Mouse (Mus musculus): ENCODE data around the gene Camta1. TPM values are rescaled to one million over a fixed set of nuclear protein-coding genes. Genes with fewer than 3 reads are reported as not detected.
A peak's percentile ranks its signal among the peaks of the same experiment; 100 is the strongest.

Camta1 gene
- polyA plus RNA-seq, 1 experiment = 155 TPM

GRCm38 (mm10) chr4:151804208-151804607, 57.5 kb downstream of the Camta1 start:
- WGBS = 94% methylated on average over 2 of the region's 2 CpGs
- TF ChIP-seq POLR2A (IDR thresholded peaks at IDR 0.05; ENCODE audit: borderline replicate concordance, insufficient read depth, low read length) (no peak), CTCF (IDR thresholded peaks at IDR 0.05; ENCODE audit: borderline replicate concordance, insufficient read depth, low read depth, low read length) (no peak)
- Histone ChIP-seq H3K27me3 (ENCODE audit: control insufficient read depth, insufficient read depth, low read length) (no peaks in the 10 kb centered on the region), H3K27ac (ENCODE audit: insufficient read depth, low read length) (no peak overlapping the region), H3K4me1 (ENCODE audit: control insufficient read depth, insufficient read depth, low read length) (no peaks in the 10 kb centered on the region; the same call in 1 of the 2 replicates), H3K4me3 (replicated peaks; ENCODE audit: insufficient read depth, low read depth, low read length) (no peak overlapping the region)
- DNase-seq = no peak

- no peaks in the 10 kb centered on the region for H3K27me3 ChIP-seq (ENCODE audit: control insufficient read depth, insufficient read depth, low read length)
- H3K4me3 ChIP-seq (replicated peaks; ENCODE audit: insufficient read depth, low read depth, low read length) = no peak overlapping the region
- H3K4me1 ChIP-seq (ENCODE audit: control insufficient read depth, insufficient read depth, low read length) = no peaks in the 10 kb centered on the region
- H3K27ac ChIP-seq (ENCODE audit: insufficient read depth, low read length) = no peak overlapping the region
- TF ChIP-seq POLR2A (IDR thresholded peaks at IDR 0.05; ENCODE audit: borderline replicate concordance, insufficient read depth, low read length) (no peak), CTCF (IDR thresholded peaks at IDR 0.05; ENCODE audit: borderline replicate concordance, insufficient read depth, low read depth, low read length) (no peak)
- DNase-seq = no peak
- 87% methylated on average over 2 of the region's 2 CpGs for WGBS
These were observed 63.0 kb downstream of the Camta1 start for GRCm38 (mm10) chr4:151798630-151799029.

GRCm38 (mm10) chr4:151793694-151794093, 68.0 kb downstream of the Camta1 start:
- DNase-seq = no peak
- peaks cover 5% of the 10 kb centered on the region; the same call in 1 of the 2 replicates for H3K4me1 ChIP-seq (ENCODE audit: control insufficient read depth, insufficient read depth, low read length)
- H3K27ac ChIP-seq (ENCODE audit: insufficient read depth, low read length) = no peak overlapping the region
- H3K4me3 ChIP-seq (replicated peaks; ENCODE audit: insufficient read depth, low read depth, low read length) = no peak overlapping the region
- H3K27me3 ChIP-seq (ENCODE audit: control insufficient read depth, insufficient read depth, low read length) = no peaks in the 10 kb centered on the region
- TF ChIP-seq CTCF (IDR thresholded peaks at IDR 0.05; ENCODE audit: borderline replicate concordance, insufficient read depth, low read depth, low read length) = no peak
- no peak for TF ChIP-seq POLR2A (IDR thresholded peaks at IDR 0.05; ENCODE audit: borderline replicate concordance, insufficient read depth, low read length)
- 82% methylated on average over 5 of the region's 5 CpGs for WGBS

- no peak for DNase-seq
- WGBS = 74% methylated on average over 16 of the region's 16 CpGs
- H3K27ac ChIP-seq (ENCODE audit: insufficient read depth, low read length) = no peak overlapping the region
- H3K4me3 ChIP-seq (replicated peaks; ENCODE audit: insufficient read depth, low read depth, low read length) = no peak overlapping the region
- no peaks in the 10 kb centered on the region for H3K27me3 ChIP-seq (ENCODE audit: control insufficient read depth, insufficient read depth, low read length)
- H3K4me1 ChIP-seq (ENCODE audit: control insufficient read depth, insufficient read depth, low read length) = no peaks in the 10 kb centered on the region
- no peak for TF ChIP-seq CTCF (IDR thresholded peaks at IDR 0.05; ENCODE audit: borderline replicate concordance, insufficient read depth, low read depth, low read length)
- no peak for TF ChIP-seq POLR2A (IDR thresholded peaks at IDR 0.05; ENCODE audit: borderline replicate concordance, insufficient read depth, low read length)
These were observed 74.5 kb downstream of the Camta1 start for GRCm38 (mm10) chr4:151786946-151787705.

GRCm38 (mm10) chr4:151780511-151780910, 81.2 kb downstream of the Camta1 start:
- 88% methylated on average over 6 of the region's 6 CpGs for whole genome bisulfite sequencing
- Histone ChIP-seq H3K4me1 (ENCODE audit: control insufficient read depth, insufficient read depth, low read length) (peaks cover 9% of the 10 kb centered on the region; the same call in 1 of the 2 replicates), H3K27ac (ENCODE audit: insufficient read depth, low read length) (no peak overlapping the region), H3K4me3 (replicated peaks; ENCODE audit: insufficient read depth, low read depth, low read length) (no peak overlapping the region), H3K27me3 (ENCODE audit: control insufficient read depth, insufficient read depth, low read length) (no peaks in the 10 kb centered on the region)
- TF ChIP-seq POLR2A (IDR thresholded peaks at IDR 0.05; ENCODE audit: borderline replicate concordance, insufficient read depth, low read length) = no peak
- no peak for TF ChIP-seq CTCF (IDR thresholded peaks at IDR 0.05; ENCODE audit: borderline replicate concordance, insufficient read depth, low read depth, low read length)
- DNase-seq = no peak

GRCm38 (mm10) chr4:151779962-151780459, 81.7 kb downstream of the Camta1 start:
- WGBS = 88% methylated on average over 12 of the region's 12 CpGs
- peaks cover 9% of the 10 kb centered on the region; the same call in 1 of the 2 replicates for H3K4me1 ChIP-seq (ENCODE audit: control insufficient read depth, insufficient read depth, low read length)
- TF ChIP-seq CTCF (IDR thresholded peaks at IDR 0.05; ENCODE audit: borderline replicate concordance, insufficient read depth, low read depth, low read length) (no peak), POLR2A (IDR thresholded peaks at IDR 0.05; ENCODE audit: borderline replicate concordance, insufficient read depth, low read length) (no peak)
- H3K4me3 ChIP-seq (replicated peaks; ENCODE audit: insufficient read depth, low read depth, low read length) = no peak overlapping the region
- no peak for DNase-seq
- no peaks in the 10 kb centered on the region for H3K27me3 ChIP-seq (ENCODE audit: control insufficient read depth, insufficient read depth, low read length)
- H3K27ac ChIP-seq (ENCODE audit: insufficient read depth, low read length) = no peak overlapping the region

- peak; percentile 34; the same call in 1 of the 2 replicates for TF ChIP-seq CTCF (IDR thresholded peaks at IDR 0.05; ENCODE audit: borderline replicate concordance, insufficient read depth, low read depth, low read length)
- no peak for TF ChIP-seq POLR2A (IDR thresholded peaks at IDR 0.05; ENCODE audit: borderline replicate concordance, insufficient read depth, low read length)
- Histone ChIP-seq H3K27ac (ENCODE audit: insufficient read depth, low read length) (no peak overlapping the region), H3K4me3 (replicated peaks; ENCODE audit: insufficient read depth, low read depth, low read length) (no peak overlapping the region), H3K27me3 (ENCODE audit: control insufficient read depth, insufficient read depth, low read length) (no peaks in the 10 kb centered on the region), H3K4me1 (ENCODE audit: control insufficient read depth, insufficient read depth, low read length) (peaks cover 9% of the 10 kb centered on the region; the same call in 1 of the 2 replicates)
- peak in 1 of 2 experiments; percentile 33 for DNase-seq
- WGBS = 68% methylated on average over 4 of the region's 4 CpGs
These were observed 83.2 kb downstream of the Camta1 start for GRCm38 (mm10) chr4:151778511-151778910.

- no peaks in the 10 kb centered on the region for H3K27me3 ChIP-seq (ENCODE audit: control insufficient read depth, insufficient read depth, low read length)
These were observed 84.2 kb downstream of the Camta1 start for GRCm38 (mm10) chr4:151777451-151777850.

More at GRCm38 (mm10) chr4:151777451-151777850, 84.2 kb downstream of the Camta1 start:
- H3K4me1 ChIP-seq (ENCODE audit: control insufficient read depth, insufficient read depth, low read length) = peaks cover 15% of the 10 kb centered on the region
- TF ChIP-seq CTCF (IDR thresholded peaks at IDR 0.05; ENCODE audit: borderline replicate concordance, insufficient read depth, low read depth, low read length) (no peak), POLR2A (IDR thresholded peaks at IDR 0.05; ENCODE audit: borderline replicate concordance, insufficient read depth, low read length) (no peak)
- WGBS = 74% methylated on average over 6 of the region's 6 CpGs
- H3K4me3 ChIP-seq (replicated peaks; ENCODE audit: insufficient read depth, low read depth, low read length) = no peak overlapping the region
- H3K27ac ChIP-seq (ENCODE audit: insufficient read depth, low read length) = no peak overlapping the region
- peak; percentile 55 to 56 for DNase-seq
